Mouse (Mus musculus): Measurements from ENCODE around the gene Kcnip4. TPM values are rescaled to one million over a fixed set of nuclear protein-coding genes. Genes with fewer than 3 reads are reported as not detected.

Kcnip4 gene
- polyA plus RNA-seq, 1 experiment from 2014 or later = 0.66 TPM

- Histone ChIP-seq H3K27ac (ENCODE audit: low read length) (no peak overlapping the region), H3K4me3 (ENCODE audit: low read length) (no peak overlapping the region), H3K27me3 (ENCODE audit: control insufficient read depth, insufficient read depth, low read length) (no peaks in the 10 kb centered on the region), H3K4me2 (ENCODE audit: low read depth, low read length) (no peak overlapping the region), H3K4me1 (ENCODE audit: control insufficient read depth, insufficient read depth, low read length) (no peaks in the 10 kb centered on the region), H3K9me3 (replicated peaks; ENCODE audit: control insufficient read depth, low read length) (no peaks in the 10 kb centered on the region), H3K36me3 (ENCODE audit: control insufficient read depth, insufficient read depth) (no peaks in the 10 kb centered on the region), H3K9ac (ENCODE audit: low read length) (no peak overlapping the region)
- ATAC-seq (replicated peaks; ENCODE audit: extremely low read depth, insufficient read depth, low FRiP score) = no peak
- 79% methylated on average over 2 of the region's 2 CpGs for WGBS
Measured at GRCm38 (mm10) chr5:49247081-49247480, 277.6 kb downstream of the Kcnip4 start.

- H3K9ac ChIP-seq (ENCODE audit: low read length) = no peak overlapping the region
- H3K4me3 ChIP-seq (ENCODE audit: low read length) = no peak overlapping the region
- H3K36me3 ChIP-seq (ENCODE audit: control insufficient read depth, insufficient read depth) = no peaks in the 10 kb centered on the region
- H3K27me3 ChIP-seq (ENCODE audit: control insufficient read depth, insufficient read depth, low read length) = no peaks in the 10 kb centered on the region
- no peaks in the 10 kb centered on the region for H3K9me3 ChIP-seq (replicated peaks; ENCODE audit: control insufficient read depth, low read length)
- ATAC-seq (replicated peaks; ENCODE audit: extremely low read depth, insufficient read depth, low FRiP score) = no peak
- no peak overlapping the region for H3K4me2 ChIP-seq (ENCODE audit: low read depth, low read length)
- H3K27ac ChIP-seq (ENCODE audit: low read length) = no peak overlapping the region
- WGBS = 76% methylated on average over 4 of the region's 4 CpGs
- no peaks in the 10 kb centered on the region for H3K4me1 ChIP-seq (ENCODE audit: control insufficient read depth, insufficient read depth, low read length)
Measured at GRCm38 (mm10) chr5:49244414-49244813, 280.3 kb downstream of the Kcnip4 start.

GRCm38 (mm10) chr5:49241708-49242107 lies 283.0 kb downstream of the Kcnip4 start:
- Histone ChIP-seq H3K27ac (ENCODE audit: low read length) (no peak overlapping the region), H3K27me3 (ENCODE audit: control insufficient read depth, insufficient read depth, low read length) (no peaks in the 10 kb centered on the region), H3K9ac (ENCODE audit: low read length) (no peak overlapping the region), H3K4me2 (ENCODE audit: low read depth, low read length) (no peak overlapping the region), H3K4me1 (ENCODE audit: control insufficient read depth, insufficient read depth, low read length) (no peaks in the 10 kb centered on the region), H3K36me3 (ENCODE audit: control insufficient read depth, insufficient read depth) (no peaks in the 10 kb centered on the region), H3K4me3 (ENCODE audit: low read length) (no peak overlapping the region), H3K9me3 (replicated peaks; ENCODE audit: control insufficient read depth, low read length) (no peaks in the 10 kb centered on the region)
- ATAC-seq (replicated peaks; ENCODE audit: extremely low read depth, insufficient read depth, low FRiP score) = no peak
- 95% methylated on average over 6 of the region's 6 CpGs for WGBS

- Histone ChIP-seq H3K4me1 (ENCODE audit: control insufficient read depth, insufficient read depth, low read length) (no peaks in the 10 kb centered on the region), H3K27ac (ENCODE audit: low read length) (no peak overlapping the region), H3K9ac (ENCODE audit: low read length) (no peak overlapping the region), H3K9me3 (replicated peaks; ENCODE audit: control insufficient read depth, low read length) (no peaks in the 10 kb centered on the region), H3K4me3 (ENCODE audit: low read length) (no peak overlapping the region), H3K36me3 (ENCODE audit: control insufficient read depth, insufficient read depth) (no peaks in the 10 kb centered on the region), H3K4me2 (ENCODE audit: low read depth, low read length) (no peak overlapping the region), H3K27me3 (ENCODE audit: control insufficient read depth, insufficient read depth, low read length) (no peaks in the 10 kb centered on the region)
- 63% methylated on average over 4 of the region's 4 CpGs for WGBS
- no peak for ATAC-seq (replicated peaks; ENCODE audit: extremely low read depth, insufficient read depth, low FRiP score)
Measured at GRCm38 (mm10) chr5:49201164-49201756, 323.4 kb downstream of the Kcnip4 start.

GRCm38 (mm10) chr5:49188236-49188635 lies 336.5 kb downstream of the Kcnip4 start:
- 52% methylated on average over 1 of the region's 1 CpGs for WGBS
- no peak for ATAC-seq (replicated peaks; ENCODE audit: extremely low read depth, insufficient read depth, low FRiP score)
- H3K27ac ChIP-seq (ENCODE audit: low read length) = no peak overlapping the region
- no peak overlapping the region for H3K4me2 ChIP-seq (ENCODE audit: low read depth, low read length)
- H3K36me3 ChIP-seq (ENCODE audit: control insufficient read depth, insufficient read depth) = no peaks in the 10 kb centered on the region
- H3K4me1 ChIP-seq (ENCODE audit: control insufficient read depth, insufficient read depth, low read length) = no peaks in the 10 kb centered on the region
- no peaks in the 10 kb centered on the region for H3K27me3 ChIP-seq (ENCODE audit: control insufficient read depth, insufficient read depth, low read length)
- no peak overlapping the region for H3K4me3 ChIP-seq (ENCODE audit: low read length)
- no peak overlapping the region for H3K9ac ChIP-seq (ENCODE audit: low read length)
- H3K9me3 ChIP-seq (replicated peaks; ENCODE audit: control insufficient read depth, low read length) = no peaks in the 10 kb centered on the region

- H3K27ac ChIP-seq (ENCODE audit: low read length) = no peak overlapping the region
- ATAC-seq (replicated peaks; ENCODE audit: extremely low read depth, insufficient read depth, low FRiP score) = no peak
- no peaks in the 10 kb centered on the region for H3K9me3 ChIP-seq (replicated peaks; ENCODE audit: control insufficient read depth, low read length)
- H3K4me3 ChIP-seq (ENCODE audit: low read length) = no peak overlapping the region
- H3K36me3 ChIP-seq (ENCODE audit: control insufficient read depth, insufficient read depth) = no peaks in the 10 kb centered on the region
- no peak overlapping the region for H3K9ac ChIP-seq (ENCODE audit: low read length)
- H3K27me3 ChIP-seq (ENCODE audit: control insufficient read depth, insufficient read depth, low read length) = no peaks in the 10 kb centered on the region
- H3K4me2 ChIP-seq (ENCODE audit: low read depth, low read length) = no peak overlapping the region
- WGBS = 65% methylated on average over 2 of the region's 2 CpGs
- H3K4me1 ChIP-seq (ENCODE audit: control insufficient read depth, insufficient read depth, low read length) = no peaks in the 10 kb centered on the region
Measured at GRCm38 (mm10) chr5:49150116-49150811, 374.4 kb downstream of the Kcnip4 start.

GRCm38 (mm10) chr5:49149684-49150083 lies 375.0 kb downstream of the Kcnip4 start:
- ATAC-seq (replicated peaks; ENCODE audit: extremely low read depth, insufficient read depth, low FRiP score) = no peak
- Histone ChIP-seq H3K9ac (ENCODE audit: low read length) (no peak overlapping the region), H3K9me3 (replicated peaks; ENCODE audit: control insufficient read depth, low read length) (no peaks in the 10 kb centered on the region), H3K36me3 (ENCODE audit: control insufficient read depth, insufficient read depth) (no peaks in the 10 kb centered on the region), H3K4me1 (ENCODE audit: control insufficient read depth, insufficient read depth, low read length) (no peaks in the 10 kb centered on the region), H3K27ac (ENCODE audit: low read length) (no peak overlapping the region), H3K4me2 (ENCODE audit: low read depth, low read length) (no peak overlapping the region), H3K27me3 (ENCODE audit: control insufficient read depth, insufficient read depth, low read length) (no peaks in the 10 kb centered on the region), H3K4me3 (ENCODE audit: low read length) (no peak overlapping the region)
- 76% methylated on average over 2 of the region's 2 CpGs for WGBS

- H3K36me3 ChIP-seq (ENCODE audit: control insufficient read depth, insufficient read depth) = no peaks in the 10 kb centered on the region
- no peak overlapping the region for H3K4me3 ChIP-seq (ENCODE audit: low read length)
- H3K27ac ChIP-seq (ENCODE audit: low read length) = no peak overlapping the region
- no peak for ATAC-seq (replicated peaks; ENCODE audit: extremely low read depth, insufficient read depth, low FRiP score)
- no peak overlapping the region for H3K9ac ChIP-seq (ENCODE audit: low read length)
- WGBS = 78% methylated on average over 5 of the region's 5 CpGs
- H3K4me1 ChIP-seq (ENCODE audit: control insufficient read depth, insufficient read depth, low read length) = no peaks in the 10 kb centered on the region
- H3K9me3 ChIP-seq (replicated peaks; ENCODE audit: control insufficient read depth, low read length) = no peaks in the 10 kb centered on the region
- H3K27me3 ChIP-seq (ENCODE audit: control insufficient read depth, insufficient read depth, low read length) = no peaks in the 10 kb centered on the region
- H3K4me2 ChIP-seq (ENCODE audit: low read depth, low read length) = no peak overlapping the region
Measured at GRCm38 (mm10) chr5:49095432-49095831, 429.3 kb downstream of the Kcnip4 start.

- Histone ChIP-seq H3K4me3 (ENCODE audit: low read length) (no peak overlapping the region), H3K27ac (ENCODE audit: low read length) (no peak overlapping the region), H3K4me2 (ENCODE audit: low read depth, low read length) (no peak overlapping the region), H3K9ac (ENCODE audit: low read length) (no peak overlapping the region), H3K36me3 (ENCODE audit: control insufficient read depth, insufficient read depth) (no peaks in the 10 kb centered on the region), H3K9me3 (replicated peaks; ENCODE audit: control insufficient read depth, low read length) (no peaks in the 10 kb centered on the region), H3K4me1 (ENCODE audit: control insufficient read depth, insufficient read depth, low read length) (no peaks in the 10 kb centered on the region), H3K27me3 (ENCODE audit: control insufficient read depth, insufficient read depth, low read length) (no peaks in the 10 kb centered on the region)
- no peak for ATAC-seq (replicated peaks; ENCODE audit: extremely low read depth, insufficient read depth, low FRiP score)
- 58% methylated on average over 2 of the region's 2 CpGs for WGBS
Measured at GRCm38 (mm10) chr5:49094945-49095344, 429.8 kb downstream of the Kcnip4 start.
